Mouse (Mus musculus) left cerebral cortex, postnatal 25 days (tissue): ENCODE data around the gene Uggt1. TPM values are rescaled to one million over a fixed set of nuclear protein-coding genes. Genes with fewer than 3 reads are reported as not detected.

Source experiments
- DNase-seq, 2 experiments: peaks; one replicate each; pipeline ENCODE4 v3.0.0; 2022; ENCODE audit warnings: low spot score in 2 of 2, mixed read lengths in 1 of 2
- intact Hi-C: fragments of 180-260 bp; cut with DNase I; formaldehyde crosslinking; loops from one replicate; pipeline ENCODE4 v1.15.1; 2025
- total RNA-seq, 2 experiments: library from RNA; stranded (reverse); gene quantifications; 2 replicates each; pipeline ENCODE4 v1.2.3; 2021

Gene Uggt1
- total RNA-seq, 2 experiments from 2014 or later = 48.7 to 51.7 TPM

GRCm38 (mm10) chr1:36214324-36214723 is 30.2 kb downstream of the Uggt1 start:
- DNase-seq = no peak
- intact Hi-C loops = no loop called here

- intact Hi-C loops = no loop called here
- DNase-seq = no peak
These were observed 42.8 kb downstream of the Uggt1 start for GRCm38 (mm10) chr1:36201739-36202138.

- intact Hi-C loops = no loop called here
- peak in 1 of 2 experiments; percentile 52 for DNase-seq
These were observed 50.0 kb downstream of the Uggt1 start for GRCm38 (mm10) chr1:36194482-36194881.

- DNase-seq = peak in 1 of 2 experiments; percentile 37
These were observed 52.6 kb downstream of the Uggt1 start for GRCm38 (mm10) chr1:36191966-36192365.

GRCm38 (mm10) chr1:36180038-36180437 is 64.5 kb downstream of the Uggt1 start:
- intact Hi-C loops = no loop called here

More at GRCm38 (mm10) chr1:36191966-36192365, 52.6 kb downstream of the Uggt1 start:
- intact Hi-C loops = no loop called here

GRCm38 (mm10) chr1:36173461-36173860 is 71.1 kb downstream of the Uggt1 start:
- intact Hi-C loops = no loop called here
- DNase-seq = no peak

More at GRCm38 (mm10) chr1:36180038-36180437, 64.5 kb downstream of the Uggt1 start:
- no peak for DNase-seq

- no peak for DNase-seq
- intact Hi-C loops = no loop called here
These were observed 71.6 kb downstream of the Uggt1 start for GRCm38 (mm10) chr1:36172941-36173340.

GRCm38 (mm10) chr1:36162687-36163086 is 81.8 kb downstream of the Uggt1 start:
- intact Hi-C loops = no loop called here

GRCm38 (mm10) chr1:36161208-36161607 is 83.3 kb downstream of the Uggt1 start:
- no peak for DNase-seq
- intact Hi-C loops = no loop called here

More at GRCm38 (mm10) chr1:36162687-36163086, 81.8 kb downstream of the Uggt1 start:
- no peak for DNase-seq

GRCm38 (mm10) chr1:36160246-36160645 is 84.3 kb downstream of the Uggt1 start:
- intact Hi-C loops = no loop called here
- DNase-seq = peak in 1 of 2 experiments; percentile 35

GRCm38 (mm10) chr1:36149411-36149810 is 95.1 kb downstream of the Uggt1 start:
- peak in 1 of 2 experiments; percentile 38 for DNase-seq
- intact Hi-C loops = loop anchor here (5.0 kb wide), 1 partner anchor 1257 kb away; no protein-coding TSS in a partner anchor

GRCm38 (mm10) chr1:36148809-36149208 is 95.7 kb downstream of the Uggt1 start:
- no peak for DNase-seq
- intact Hi-C loops = loop anchor here (5.0 kb wide), 1 partner anchor 1257 kb away; no protein-coding TSS in a partner anchor

GRCm38 (mm10) chr1:36145050-36145449 is 99.5 kb downstream of the Uggt1 start:
- DNase-seq = peak; percentile 62 to 75
- intact Hi-C loops = loop anchor here (2.0 to 5.0 kb wide), 2 partner anchors 108 to 1253 kb away; no protein-coding TSS in a partner anchor

GRCm38 (mm10) chr1:36140311-36140710 is 104.2 kb downstream of the Uggt1 start:
- intact Hi-C loops = no loop called here
- no peak for DNase-seq

- DNase-seq = peak; percentile 69 to 77
- intact Hi-C loops = loop anchor here (2.0 kb wide), 1 partner anchor 66 kb away; the partner anchor contains the start of gene Hs6st1
These were observed 109.9 kb downstream of the Uggt1 start for GRCm38 (mm10) chr1:36134584-36134983.

- peak in 1 of 2 experiments; percentile 19 for DNase-seq
- intact Hi-C loops = loop anchor here (2.0 kb wide), 2 partner anchors 65 to 1245 kb away; partner anchors contain the start of gene Hs6st1
These were observed 110.9 kb downstream of the Uggt1 start for GRCm38 (mm10) chr1:36133647-36134046.

- intact Hi-C loops = loop anchor here (2.0 kb wide), 1 partner anchor 1244 kb away; no protein-coding TSS in a partner anchor
- DNase-seq = no peak
These were observed 111.5 kb downstream of the Uggt1 start for GRCm38 (mm10) chr1:36133041-36133440.

GRCm38 (mm10) chr1:36132211-36132610 is 112.3 kb downstream of the Uggt1 start:
- intact Hi-C loops = loop anchor here (2.0 kb wide), 1 partner anchor 1243 kb away; no protein-coding TSS in a partner anchor
- DNase-seq = no peak

GRCm38 (mm10) chr1:36131766-36132165 is 112.8 kb downstream of the Uggt1 start:
- DNase-seq = no peak
- intact Hi-C loops = loop anchor here (2.0 kb wide), 1 partner anchor 1243 kb away; no protein-coding TSS in a partner anchor

- DNase-seq = no peak
- intact Hi-C loops = no loop called here
These were observed 113.4 kb downstream of the Uggt1 start for GRCm38 (mm10) chr1:36131154-36131553.

- intact Hi-C loops = no loop called here
- DNase-seq = peak in 1 of 2 experiments; percentile 25
These were observed 114.0 kb downstream of the Uggt1 start for GRCm38 (mm10) chr1:36130307-36131035.
